Mouse (Mus musculus) testis, adult 2 months (tissue): Measurements from ENCODE around the gene Rnf149.

ENCODE experiments used
- CTCF ChIP-seq: fragments of 200-500 bp; IDR thresholded peaks from 2 replicates; pipeline ENCODE4 v1.5.1; 2012; ENCODE audit warnings: low read depth, mild to moderate bottlenecking, inconsistent platforms, low read length, moderate library complexity; ENCODE audit not compliant: control insufficient read depth, insufficient read depth, insufficient replicate concordance
- POLR2A ChIP-seq: fragments of 200-500 bp; IDR thresholded peaks from 2 replicates; pipeline ENCODE4 v1.6.1; 2012; ENCODE audit warnings: low read depth, mild to moderate bottlenecking, inconsistent platforms, low read length, moderate library complexity; ENCODE audit not compliant: control insufficient read depth

DNA sequence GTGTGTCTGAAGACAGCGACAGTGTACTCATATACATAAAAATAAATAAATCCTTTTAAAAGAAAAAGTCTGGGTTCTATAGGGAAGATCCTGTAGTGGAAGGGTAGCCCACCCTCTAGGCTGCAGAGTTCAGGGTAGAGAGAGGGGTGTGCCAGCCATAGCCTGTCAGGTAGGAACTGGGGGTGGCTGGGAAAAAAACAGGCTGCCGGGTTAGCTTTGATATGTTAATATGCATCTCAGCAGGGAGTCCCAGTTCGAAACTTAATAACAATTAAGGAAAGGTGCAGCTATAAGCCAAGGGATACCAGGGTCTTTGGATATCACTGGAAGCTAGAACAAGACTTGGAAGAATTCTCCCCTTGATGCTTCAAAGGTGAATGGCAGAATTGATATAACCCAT, 43.3 kb downstream of the Rnf149 start:
- TF ChIP-seq CTCF (no peak), POLR2A (no peak)
